Mouse (Mus musculus) layer of hippocampus, adult 8-10 months (tissue): ENCODE results near the gene Cxadr. TPM values are rescaled to one million over a fixed set of nuclear protein-coding genes. Genes with fewer than 3 reads are reported as not detected.
A peak's percentile ranks its signal among the peaks of the same experiment; 100 is the strongest.
"Not testable (repeated sequence)": the region's sequence is repeated elsewhere in the genome, so short reads cannot be mapped to it uniquely, and the experiment has no call there.

Source experiments
- DNase-seq, 2 experiments: peaks; one replicate each; pipeline ENCODE4 v3.0.0; 2022; ENCODE audit warnings: low spot score in 2 of 2
- total RNA-seq, 4 experiments: library from RNA; stranded (reverse); gene quantifications; 2 replicates each; pipeline ENCODE4 v1.2.4; 2022

The Cxadr gene
- total RNA-seq, 4 experiments from 2014 or later: 15.7 to 23.2 (median 19.4) TPM

DNA sequence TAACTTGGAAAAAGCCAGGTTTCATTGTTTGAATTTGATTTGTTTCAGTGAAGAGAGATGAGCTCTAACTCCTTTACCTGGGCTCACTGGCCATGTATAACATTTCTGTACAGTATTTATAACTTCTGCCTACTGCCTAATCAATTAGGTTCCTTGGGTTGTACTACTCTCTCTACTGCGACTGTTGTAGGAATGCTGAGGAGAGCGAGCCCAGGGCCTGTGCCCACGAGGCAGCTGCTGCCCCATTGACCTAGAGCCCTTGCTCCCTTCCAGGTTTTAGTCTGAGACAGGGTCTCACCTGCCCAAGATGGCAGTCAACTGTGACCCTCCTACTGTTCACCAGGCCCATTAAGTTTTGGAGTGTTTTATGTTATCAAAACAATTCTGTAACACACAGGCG is 60.2 kb downstream of the Cxadr start:
- no peak for DNase-seq

DNA sequence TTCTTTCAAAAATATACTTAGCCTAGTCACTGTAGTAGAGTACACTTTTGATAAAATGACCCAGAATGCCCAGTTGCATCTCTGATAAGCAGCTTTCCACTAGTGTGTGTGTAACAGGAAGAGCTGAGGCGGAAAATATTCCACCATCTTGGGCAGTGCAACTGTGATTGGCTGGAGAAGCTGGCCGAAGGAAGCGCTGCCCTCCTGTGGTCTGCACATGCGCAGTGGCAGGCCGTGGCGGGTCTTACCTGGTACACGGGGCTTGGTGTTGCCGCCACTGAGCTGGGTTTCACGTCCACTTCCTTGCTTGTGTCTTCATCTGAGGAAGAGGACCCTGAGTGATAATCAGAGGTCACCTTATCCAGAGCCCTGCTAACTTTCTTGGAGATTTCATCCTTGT is 63.3 kb downstream of the Cxadr start:
- DNase-seq: not testable (repeated sequence)

DNA sequence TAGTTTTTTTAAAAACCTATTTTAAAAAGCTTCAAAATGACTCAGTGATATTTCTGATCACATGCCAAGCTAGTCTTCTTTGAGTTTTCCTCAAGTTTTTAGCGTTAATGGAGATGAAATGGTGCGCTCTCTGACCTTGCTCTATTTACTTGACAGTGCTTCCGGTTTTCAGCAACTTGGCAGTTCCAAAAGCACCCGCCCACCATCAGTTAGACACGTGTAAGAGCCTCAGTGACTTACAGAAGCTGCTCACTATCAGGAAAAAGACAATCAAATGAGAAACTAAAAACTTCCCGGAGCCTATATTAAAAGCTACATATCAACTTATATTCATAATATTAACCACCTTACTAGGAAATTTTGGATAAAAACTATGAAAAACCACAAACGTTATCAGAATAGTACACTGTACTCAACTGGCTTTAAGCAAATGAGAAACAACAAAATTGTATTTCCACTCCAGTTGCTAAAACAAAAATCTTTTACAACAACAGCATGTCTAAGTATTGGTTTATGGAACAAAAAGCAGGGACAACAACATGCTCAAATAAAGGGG is 70.3 kb downstream of the Cxadr start:
- DNase-seq: no peak

DNA sequence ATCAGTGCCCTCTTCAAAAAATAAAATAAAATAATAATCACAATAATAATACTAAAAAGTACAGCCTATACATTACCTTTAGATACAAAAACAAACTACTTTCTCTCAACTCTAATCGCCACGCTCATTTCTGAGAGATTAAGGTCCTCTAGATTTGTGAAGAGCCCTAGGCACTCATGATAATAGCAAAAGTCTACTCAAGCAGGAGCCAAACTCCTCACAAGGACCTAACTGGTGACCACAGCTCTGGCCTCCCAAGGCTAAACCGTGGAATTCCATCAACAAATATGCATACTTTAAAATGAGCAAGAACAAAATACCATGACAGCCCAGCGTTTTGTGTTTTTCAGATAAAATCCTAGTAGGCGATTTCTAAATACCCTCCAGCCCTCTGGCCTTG is 71.5 kb downstream of the Cxadr start:
- no peak for DNase-seq

DNA sequence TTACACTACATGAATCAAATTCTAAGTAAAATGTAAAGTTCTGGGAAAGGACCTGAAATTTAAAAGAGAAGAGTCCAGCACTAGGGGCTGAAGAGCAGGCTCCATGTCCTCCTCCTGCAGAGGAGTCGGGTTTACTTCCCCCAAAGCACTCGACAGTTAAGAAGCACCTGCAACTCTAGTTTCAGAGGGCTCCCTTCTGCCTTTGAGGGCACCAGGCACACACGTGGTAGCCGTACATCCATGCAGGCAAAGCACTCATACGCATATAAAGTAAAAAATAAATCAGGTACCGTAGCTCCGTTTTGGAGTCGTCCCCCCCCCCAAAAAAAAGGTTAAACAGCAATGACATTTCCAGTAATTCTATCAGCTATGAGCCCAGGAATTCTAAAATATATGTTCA is 72.5 kb downstream of the Cxadr start:
- DNase-seq: no peak

DNA sequence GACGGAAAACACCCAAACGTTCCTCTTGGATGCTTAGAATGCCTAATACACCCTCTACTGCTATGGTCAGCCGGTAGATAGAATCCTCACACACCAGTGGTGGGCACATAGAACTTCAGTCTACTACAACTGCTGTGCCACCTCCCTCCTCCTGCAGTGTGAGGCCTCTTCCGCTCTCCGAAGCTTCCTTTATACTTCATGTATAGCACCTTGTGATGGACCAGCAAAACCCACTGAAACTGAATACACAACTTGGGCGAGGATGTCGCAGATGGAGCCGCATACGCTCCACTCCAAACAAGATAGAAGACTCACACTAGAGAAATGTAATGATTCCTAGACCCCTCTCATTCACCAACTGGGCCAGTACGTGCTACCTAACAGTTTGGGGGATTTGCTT is 73.9 kb downstream of the Cxadr start:
- DNase-seq: peak in 1 of 2 experiments; percentile 9

DNA sequence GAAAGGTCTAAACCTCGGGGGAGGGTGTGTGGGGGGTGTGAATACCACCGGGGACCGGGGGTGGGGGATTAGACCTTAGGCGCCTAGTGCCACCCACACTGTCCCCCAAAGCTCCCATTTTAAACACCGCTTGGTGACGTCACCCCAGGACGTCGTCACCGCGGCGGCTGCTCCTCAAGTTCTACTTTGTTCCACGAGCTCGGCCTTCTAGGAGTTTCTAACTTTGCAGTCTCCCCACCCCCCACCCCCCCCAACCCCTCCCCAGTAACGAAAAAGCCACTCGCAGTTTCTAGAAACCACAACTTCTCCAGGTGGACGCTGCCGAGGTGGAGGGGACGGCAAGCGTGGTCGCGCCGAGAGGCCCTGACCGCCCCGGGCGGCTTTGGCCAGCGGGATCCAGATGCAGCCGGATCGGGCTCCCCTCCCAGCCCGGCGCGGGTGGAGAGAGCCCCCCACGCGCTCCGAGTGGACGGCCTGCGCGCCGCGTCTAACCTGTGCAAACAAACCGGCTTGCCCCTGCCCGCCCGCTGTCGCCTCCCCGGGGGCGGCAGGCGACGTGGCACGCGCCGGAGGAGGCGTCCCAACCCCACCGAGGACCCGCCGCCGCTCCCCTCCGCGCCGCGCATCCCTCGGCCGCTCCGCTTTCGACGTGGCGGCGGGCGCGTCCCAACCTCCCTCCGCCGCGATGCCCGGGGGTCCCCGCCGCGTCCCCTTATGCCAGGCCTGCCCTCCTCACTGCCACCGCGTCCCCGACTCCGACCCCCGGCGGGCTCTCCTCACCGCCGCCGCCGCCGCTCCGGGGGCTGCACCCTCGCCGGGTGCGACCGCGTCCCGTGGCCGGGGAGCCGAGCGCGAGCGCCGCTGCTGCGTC is 74.8 kb downstream of the Cxadr start:
- DNase-seq: peak; percentile 9 to 25

DNA sequence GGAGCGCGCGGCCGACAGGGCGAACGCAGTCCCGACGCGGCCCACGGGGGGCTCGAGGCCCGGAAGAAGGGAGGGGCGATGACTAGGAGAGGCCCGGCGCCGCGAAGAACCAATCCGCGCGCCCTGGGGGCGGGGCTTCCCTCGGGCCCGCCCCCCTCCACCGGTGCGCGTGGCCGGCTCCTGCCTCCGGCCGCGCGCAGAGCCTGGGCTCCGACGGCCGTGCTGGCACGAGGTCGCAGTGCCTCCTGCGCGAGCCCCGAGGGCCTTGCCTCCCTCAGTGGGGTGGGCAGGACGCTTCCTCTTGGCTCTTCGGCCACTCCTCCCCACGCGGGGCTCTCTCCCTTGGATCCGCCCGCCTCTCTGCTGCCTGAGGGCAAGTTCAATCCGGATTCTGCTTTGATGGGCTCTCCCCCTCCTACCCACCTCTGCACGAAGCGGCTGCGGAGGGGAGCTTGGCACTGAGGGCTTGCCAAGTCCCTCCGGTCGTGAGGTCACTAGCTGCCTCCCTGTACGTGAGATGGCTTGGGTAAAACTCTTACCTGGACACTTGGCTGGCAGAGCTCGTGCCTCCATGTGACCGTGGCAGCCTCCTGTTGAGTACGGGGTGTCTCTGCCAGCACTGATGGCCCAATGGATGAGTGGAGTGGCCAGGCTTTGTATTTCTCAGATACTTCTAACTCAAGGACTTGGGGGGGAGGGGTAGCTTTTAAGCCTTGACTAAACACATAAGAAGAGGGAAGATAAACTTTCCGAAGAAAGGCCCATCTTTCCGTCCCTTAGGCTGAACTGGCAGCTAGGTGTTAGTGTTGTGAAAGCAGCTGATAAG is 75.7 kb downstream of the Cxadr start, which contains the start of gene Btg3:
Gene Btg3 (minus strand): TSS at position 448 of the 826 bp plus-strand sequence.
- peak; percentile 52 to 70 for DNase-seq

DNA sequence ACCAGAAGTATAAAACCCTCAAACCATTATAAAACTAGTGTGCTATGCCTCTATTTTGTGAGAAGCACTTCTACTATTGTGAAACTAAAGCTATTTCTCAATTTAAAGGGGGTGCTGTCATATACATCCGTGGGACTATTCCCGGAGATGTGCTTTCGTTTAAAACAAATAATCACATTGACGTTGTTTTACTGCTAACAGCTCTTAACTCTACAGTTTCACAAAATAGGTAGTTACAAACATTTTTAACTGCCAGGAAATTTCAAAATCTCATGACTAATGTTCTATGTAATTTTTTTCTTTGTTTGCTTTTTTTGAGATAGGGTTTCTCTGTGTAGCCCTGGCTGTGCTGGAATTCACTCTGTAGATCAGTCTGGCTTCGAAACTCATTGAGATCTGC is 77.2 kb downstream of the Cxadr start:
- DNase-seq: no peak

DNA sequence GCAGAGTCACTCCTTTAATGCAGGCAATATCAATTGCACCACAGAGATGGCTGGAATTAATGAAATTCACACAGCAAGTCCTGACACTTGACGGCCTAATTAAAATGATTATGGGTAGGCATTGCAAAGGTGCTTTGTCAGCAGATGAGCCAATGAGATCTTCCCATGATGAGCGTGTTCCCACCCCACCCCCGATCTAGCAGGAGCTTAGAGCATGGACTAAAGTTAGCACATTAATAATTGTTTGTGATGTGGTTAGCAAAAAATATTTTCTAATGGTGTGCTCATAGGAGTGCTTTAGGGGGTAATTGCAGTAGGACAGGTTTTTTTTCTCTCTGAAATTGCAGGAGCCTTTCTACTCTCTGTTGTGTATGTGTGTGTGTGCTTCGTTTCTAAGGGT is 87.8 kb downstream of the Cxadr start:
- DNase-seq: no peak

DNA sequence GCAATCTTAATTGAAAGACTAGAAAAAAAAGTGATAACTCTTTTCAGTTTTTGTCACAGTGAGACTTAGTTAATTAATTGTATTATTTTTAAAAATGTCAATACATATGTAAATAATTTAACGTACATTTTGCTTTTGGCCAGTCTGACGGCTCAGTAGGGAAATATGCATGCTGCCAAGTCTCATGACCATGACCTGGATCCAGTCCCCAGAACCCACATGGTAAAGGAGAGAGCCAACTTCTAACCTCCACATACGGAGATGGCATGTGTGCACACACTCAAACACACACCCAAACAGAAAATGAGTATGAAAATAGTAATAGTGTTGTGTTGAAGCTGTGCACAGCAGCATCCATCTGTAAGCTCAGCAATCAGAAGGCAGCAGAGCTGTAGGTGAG is 88.7 kb downstream of the Cxadr start:
- DNase-seq: no peak

DNA sequence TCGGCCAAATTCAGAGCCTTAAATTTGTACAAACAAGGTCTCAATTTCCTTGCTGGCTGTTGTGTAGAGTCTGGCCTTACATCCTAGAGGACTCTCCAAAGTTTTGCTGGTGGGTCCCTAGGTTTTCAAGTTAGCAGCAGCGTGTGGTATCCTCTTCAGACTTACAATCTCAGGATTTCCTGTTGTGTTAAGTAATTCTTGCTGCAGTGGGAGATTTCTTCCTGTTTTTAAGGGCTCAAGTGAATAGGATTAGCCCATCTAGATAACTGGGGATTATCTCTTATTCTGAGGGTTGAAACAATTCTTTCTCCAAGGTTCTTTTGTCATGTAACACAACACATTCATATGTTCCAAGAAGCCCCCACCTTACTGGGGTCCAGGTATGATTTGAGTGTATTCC is 90.1 kb downstream of the Cxadr start:
- DNase-seq: no peak

DNA sequence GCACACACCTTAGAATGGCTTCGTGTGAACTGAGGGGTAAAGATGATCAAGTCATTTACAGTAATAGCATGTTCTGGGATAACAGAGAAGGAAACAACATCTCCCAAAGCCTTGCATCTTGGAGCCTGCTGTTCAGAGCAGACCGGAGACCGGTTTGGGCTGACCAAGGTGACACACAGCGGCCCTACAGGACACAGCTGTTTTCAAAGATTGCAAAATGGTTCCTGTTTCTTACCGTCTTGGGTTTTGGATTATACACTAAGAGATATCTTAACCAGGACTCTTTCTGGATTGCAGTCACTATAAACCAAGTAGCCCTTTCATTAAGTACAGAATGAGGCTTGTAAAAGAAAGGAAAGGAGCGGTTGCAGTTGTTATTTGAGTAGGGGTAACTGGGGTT is 97.4 kb downstream of the Cxadr start:
- no peak for DNase-seq

DNA sequence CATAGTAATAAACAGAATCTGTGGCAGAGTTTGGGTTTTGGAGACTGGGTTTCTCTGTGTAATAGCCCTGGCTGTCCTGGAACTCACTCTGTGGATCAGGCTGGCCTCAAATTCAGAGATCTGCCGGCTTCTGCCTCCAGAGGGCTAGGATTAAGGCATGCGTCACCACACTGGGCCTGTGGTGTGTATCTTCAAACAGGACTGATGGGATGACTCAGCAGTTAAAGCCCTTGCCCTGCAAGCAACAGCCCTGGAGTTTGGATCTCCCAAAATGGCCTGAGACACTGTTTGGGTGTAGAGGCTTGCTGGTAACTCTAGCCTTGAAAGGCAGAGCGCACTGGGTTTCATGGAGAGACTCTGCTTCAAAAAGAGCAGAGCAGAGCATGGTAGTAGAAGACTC is 98.1 kb downstream of the Cxadr start:
- no peak for DNase-seq

DNA sequence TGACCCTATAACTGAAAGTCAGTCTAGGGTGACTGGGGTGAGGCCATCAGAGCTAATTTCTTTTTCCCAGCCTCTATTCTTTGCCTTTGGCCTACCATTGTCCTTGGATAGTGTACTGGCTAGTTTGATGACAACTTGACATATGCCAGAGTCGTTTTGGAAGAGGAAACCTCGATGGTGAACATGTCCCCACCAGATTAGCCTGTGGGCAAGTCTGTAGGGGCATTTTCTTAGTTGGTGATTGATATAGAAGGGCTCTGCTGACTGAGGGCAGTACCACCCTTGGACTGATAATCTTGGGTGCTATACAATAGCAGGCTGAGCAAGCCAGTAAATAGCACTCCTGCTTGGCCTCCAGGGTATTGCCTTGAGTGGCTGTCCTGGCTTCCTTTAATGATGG is 101.0 kb downstream of the Cxadr start:
- DNase-seq: no peak

DNA sequence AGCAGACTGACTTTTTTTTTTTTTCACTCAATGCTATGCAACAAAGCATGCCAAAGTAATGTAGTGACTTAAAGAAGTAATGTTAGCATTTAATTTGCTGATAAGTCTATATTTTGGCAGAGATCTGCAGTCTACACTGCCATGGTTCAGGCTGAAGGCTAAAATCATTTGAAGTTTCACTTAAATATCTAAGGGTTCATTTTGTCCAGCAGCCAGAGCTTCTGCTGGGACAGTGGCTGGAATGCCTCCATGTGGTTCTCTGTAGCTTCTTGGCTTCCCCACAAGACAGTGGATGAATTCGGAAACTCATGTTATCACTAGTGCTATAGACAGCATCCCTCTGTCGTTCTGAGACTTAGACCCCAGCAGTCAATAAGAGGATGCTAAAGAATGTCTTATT is 105.4 kb downstream of the Cxadr start:
- no peak for DNase-seq

DNA sequence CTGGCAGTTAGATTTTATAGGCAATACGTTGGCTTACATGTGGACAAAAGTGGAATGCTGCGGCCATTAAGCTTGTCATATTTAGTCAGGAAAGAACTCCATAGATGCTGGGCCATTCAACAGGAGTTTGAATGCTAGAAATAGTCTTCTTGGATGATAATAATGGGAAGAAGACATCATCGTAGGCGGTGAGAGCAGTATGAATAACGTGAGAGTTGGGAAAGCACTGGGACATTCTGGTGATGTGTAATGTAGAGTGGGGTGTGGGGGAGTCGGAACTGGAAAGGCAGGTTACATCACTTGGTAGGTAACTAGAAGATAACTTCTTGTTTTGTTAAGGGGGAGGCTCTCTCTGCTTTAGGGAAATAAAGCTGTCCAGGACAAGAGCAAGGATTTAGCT is 106.6 kb downstream of the Cxadr start:
- DNase-seq: no peak

Other genes with a start within 250 kb of the Cxadr start
- 10 to 100 TPM; 13.7 to 16.6 (median 14.2) TPM for gene Btg3, start 75.7 kb downstream of the Cxadr start, total RNA-seq